8 mouse cellular contexts compared by ENCODE assay signal in the genomic region with DNA sequence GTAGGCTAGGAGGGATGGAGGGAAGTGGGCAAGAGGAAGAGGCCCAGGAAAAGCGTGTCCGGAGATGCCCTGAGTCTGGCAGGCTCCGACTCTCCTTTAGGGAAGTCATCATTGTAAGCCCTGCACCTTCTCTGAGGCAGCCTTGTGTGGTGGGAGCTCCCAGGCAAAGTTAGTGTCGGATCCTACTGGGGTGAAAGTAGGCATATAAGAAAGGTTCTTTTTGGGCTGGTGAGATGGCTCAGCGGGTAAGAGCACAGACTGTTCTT. TPM values are rescaled to one million over a fixed set of nuclear protein-coding genes. Genes with fewer than 3 reads are reported as not detected.
DNase-seq lines count a peak whose midpoint lies in the region; ATAC-seq lines count a peak whose summit lies in the region.

No protein-coding gene starts in this region.

- H3K4me3 ChIP-seq in kidney, embryonic 14.5 days (ENCODE audit: low read length) = peak overlapping the region; percentile 96
- H3K4me3 ChIP-seq in hindbrain, embryonic 16.5 days (ENCODE audit: low read length) = peak overlapping the region; percentile 67
- H3K4me3 ChIP-seq in midbrain, embryonic 16.5 days (ENCODE audit: low read depth, low read length) = peak overlapping the region; percentile 91

- 7% methylated on average over 5 of the region's 5 CpGs for WGBS in kidney, embryonic 14.5 days
- WGBS in hindbrain, embryonic 16.5 days = 6% methylated on average over 5 of the region's 5 CpGs
- 3% methylated on average over 5 of the region's 5 CpGs for WGBS in midbrain, embryonic 16.5 days

- peak overlapping the region; percentile 81; the same call in 1 of the 2 replicates for H3K27ac ChIP-seq in kidney, embryonic 14.5 days (ENCODE audit: low read depth, low read length)
- peak overlapping the region; percentile 83 for H3K27ac ChIP-seq in hindbrain, embryonic 16.5 days (ENCODE audit: low read depth, low read length)
- H3K27ac ChIP-seq in midbrain, embryonic 16.5 days (ENCODE audit: low read length) = peak overlapping the region; percentile 89; the same call in 1 of the 2 replicates

- H3K9ac ChIP-seq in kidney, embryonic 14.5 days (ENCODE audit: low read depth, low read length) = peak overlapping the region; percentile 92
- H3K9ac ChIP-seq in hindbrain, embryonic 16.5 days (ENCODE audit: low read depth, low read length) = peak overlapping the region; percentile 90
- peak overlapping the region; percentile 96 for H3K9ac ChIP-seq in midbrain, embryonic 16.5 days (ENCODE audit: low read depth, low read length)

- no peaks in the 10 kb centered on the region for H3K27me3 ChIP-seq in kidney, embryonic 14.5 days (ENCODE audit: control insufficient read depth, insufficient read depth, low read length)
- H3K27me3 ChIP-seq in hindbrain, embryonic 16.5 days (replicated peaks; ENCODE audit: control insufficient read depth, insufficient read depth, low read length) = no peaks in the 10 kb centered on the region
- H3K27me3 ChIP-seq in midbrain, embryonic 16.5 days (ENCODE audit: control insufficient read depth, insufficient read depth, low read depth, low read length) = no peaks in the 10 kb centered on the region

- H3K4me1 ChIP-seq in kidney, embryonic 14.5 days (ENCODE audit: control insufficient read depth, insufficient read depth, low read length) = peaks cover 8% of the 10 kb centered on the region; the same call in 1 of the 2 replicates
- peaks cover 13% of the 10 kb centered on the region for H3K4me1 ChIP-seq in hindbrain, embryonic 16.5 days (ENCODE audit: control insufficient read depth, insufficient read depth, low read depth, low read length)
- H3K4me1 ChIP-seq in midbrain, embryonic 16.5 days (ENCODE audit: control insufficient read depth, insufficient read depth, low read length) = peaks cover 17% of the 10 kb centered on the region

- no peaks in the 10 kb centered on the region for H3K9me3 ChIP-seq in kidney, embryonic 14.5 days (ENCODE audit: control insufficient read depth, low read length)
- H3K9me3 ChIP-seq in hindbrain, embryonic 16.5 days (ENCODE audit: control insufficient read depth, low read length) = no peaks in the 10 kb centered on the region
- H3K9me3 ChIP-seq in midbrain, embryonic 16.5 days (replicated peaks; ENCODE audit: control insufficient read depth, low read length, poor library complexity, severe bottlenecking) = no peaks in the 10 kb centered on the region

- ATAC-seq in kidney, embryonic 14.5 days (ENCODE audit: low FRiP score, low TSS enrichment) = no peak
- ATAC-seq in common myeloid progenitor, adult 5-6 weeks (replicated peaks; ENCODE audit: low read depth, poor library complexity, severe bottlenecking) = peak; percentile 28; the same call in 1 of the 2 replicates
- no peak for ATAC-seq in hindbrain, embryonic 16.5 days
- peak; percentile 37 for ATAC-seq in midbrain, embryonic 16.5 days

- DNase-seq in kidney, postnatal 10 days = no peak
- no peak for DNase-seq in urinary bladder, postnatal 14 days (ENCODE audit: low spot score)
- no peak for DNase-seq in yolk sac, embryonic 10.5 days (ENCODE audit: low spot score)
- DNase-seq in frontal cortex, postnatal 10 days (ENCODE audit: low spot score in 2 of 2) = no peak

- H3K36me3 ChIP-seq in kidney, embryonic 14.5 days (ENCODE audit: control insufficient read depth, insufficient read depth, low read length) = peaks cover 27% of the 10 kb centered on the region
- peaks cover 24% of the 10 kb centered on the region for H3K36me3 ChIP-seq in hindbrain, embryonic 16.5 days (ENCODE audit: control insufficient read depth, insufficient read depth, low read length)
- H3K36me3 ChIP-seq in midbrain, embryonic 16.5 days (ENCODE audit: control insufficient read depth, insufficient read depth, low read length) = peaks cover 5% of the 10 kb centered on the region; the same call in 1 of the 2 replicates

- H3K4me2 ChIP-seq in kidney, embryonic 14.5 days (replicated peaks; ENCODE audit: low read depth, low read length) = peak overlapping the region; percentile 81
- peak overlapping the region; percentile 73 for H3K4me2 ChIP-seq in hindbrain, embryonic 16.5 days (ENCODE audit: low read length)
- H3K4me2 ChIP-seq in midbrain, embryonic 16.5 days (ENCODE audit: low read length) = peak overlapping the region; percentile 96

RNA-seq across cellular contexts. Expression of a gene that starts 0.7 kb away (rescaled TPM):
- polyA plus RNA-seq in kidney, embryonic 14.5 days (2014; fragmentation: Nextera tagmentation; extraction: Ambion mirVana) = 93.9 and 103 TPM in 2 replicates
- total RNA-seq in common myeloid progenitor, adult 5-6 weeks (2017) = 20.5 and 30.5 TPM in 2 replicates
- polyA plus RNA-seq in hindbrain, embryonic 16.5 days (2015; fragmentation: Nextera tagmentation; extraction: Ambion mirVana) = 74.6 and 75.6 TPM in 2 replicates
- 68.3 and 71.7 TPM in 2 replicates for polyA plus RNA-seq in midbrain, embryonic 16.5 days (2015; fragmentation: Nextera tagmentation; extraction: Ambion mirVana)

RNA-seq across cellular contexts. Expression of a gene that starts 11.8 kb away (rescaled TPM):
- not detected in 2 replicates for polyA plus RNA-seq in kidney, embryonic 14.5 days (2014; fragmentation: Nextera tagmentation; extraction: Ambion mirVana)
- not detected in 2 replicates for total RNA-seq in common myeloid progenitor, adult 5-6 weeks (2017)
- polyA plus RNA-seq in hindbrain, embryonic 16.5 days (2015; fragmentation: Nextera tagmentation; extraction: Ambion mirVana) = 4.8 and 5.6 TPM in 2 replicates
- polyA plus RNA-seq in midbrain, embryonic 16.5 days (2015; fragmentation: Nextera tagmentation; extraction: Ambion mirVana) = 4.7 and 5.0 TPM in 2 replicates

RNA-seq across cellular contexts. Expression of a gene that starts 30.1 kb away (rescaled TPM):
- polyA plus RNA-seq in kidney, embryonic 14.5 days (2014; fragmentation: Nextera tagmentation; extraction: Ambion mirVana) = 0.51 and 0.54 TPM in 2 replicates
- 0.82 and 3.3 TPM in 2 replicates for total RNA-seq in common myeloid progenitor, adult 5-6 weeks (2017)
- polyA plus RNA-seq in hindbrain, embryonic 16.5 days (2015; fragmentation: Nextera tagmentation; extraction: Ambion mirVana) = 0.16 and 0.25 TPM in 2 replicates
- 0.26 TPM in 1 of 2 replicates, not detected in the other for polyA plus RNA-seq in midbrain, embryonic 16.5 days (2015; fragmentation: Nextera tagmentation; extraction: Ambion mirVana)

RNA-seq across cellular contexts. Expression of a gene that starts 37.4 kb away (rescaled TPM):
- polyA plus RNA-seq in kidney, embryonic 14.5 days (2014; fragmentation: Nextera tagmentation; extraction: Ambion mirVana) = 4.0 and 7.5 TPM in 2 replicates
- total RNA-seq in common myeloid progenitor, adult 5-6 weeks (2017) = 9.7 and 11.6 TPM in 2 replicates
- 2.1 and 2.6 TPM in 2 replicates for polyA plus RNA-seq in hindbrain, embryonic 16.5 days (2015; fragmentation: Nextera tagmentation; extraction: Ambion mirVana)
- polyA plus RNA-seq in midbrain, embryonic 16.5 days (2015; fragmentation: Nextera tagmentation; extraction: Ambion mirVana) = 1.2 and 1.3 TPM in 2 replicates

RNA-seq across cellular contexts. Expression of a gene that starts 53.8 kb away (rescaled TPM):
- polyA plus RNA-seq in kidney, embryonic 14.5 days (2014; fragmentation: Nextera tagmentation; extraction: Ambion mirVana) = 32.9 and 39.6 TPM in 2 replicates
- 42.4 and 47.0 TPM in 2 replicates for total RNA-seq in common myeloid progenitor, adult 5-6 weeks (2017)
- 28.7 and 32.2 TPM in 2 replicates for polyA plus RNA-seq in hindbrain, embryonic 16.5 days (2015; fragmentation: Nextera tagmentation; extraction: Ambion mirVana)
- 32.1 and 32.9 TPM in 2 replicates for polyA plus RNA-seq in midbrain, embryonic 16.5 days (2015; fragmentation: Nextera tagmentation; extraction: Ambion mirVana)

Comparison
In these comparisons a context has a peak if more than half of its experiments do, and no peak if none do; other contexts are left out.
1. ATAC-seq: peak in common myeloid progenitor, adult 5-6 weeks (single experiment) and midbrain, embryonic 16.5 days (single experiment); none in kidney, embryonic 14.5 days (single experiment) and hindbrain, embryonic 16.5 days (single experiment).
2. Peak in every context shown above with its lines, with median percentiles within 50 percentile points of each other: H3K27ac ChIP-seq, H3K4me2 ChIP-seq, H3K4me3 ChIP-seq and H3K9ac ChIP-seq.